Mouse (Mus musculus): Measurements from ENCODE around the gene Lmo4. TPM values are rescaled to one million over a fixed set of nuclear protein-coding genes. Genes with fewer than 3 reads are reported as not detected.
A peak's percentile ranks its signal among the peaks of the same experiment; 100 is the strongest.

The Lmo4 gene
- total and polyA plus RNA-seq, 3 experiments = 46.3 to 64.0 (median 57.6) TPM

DNA sequence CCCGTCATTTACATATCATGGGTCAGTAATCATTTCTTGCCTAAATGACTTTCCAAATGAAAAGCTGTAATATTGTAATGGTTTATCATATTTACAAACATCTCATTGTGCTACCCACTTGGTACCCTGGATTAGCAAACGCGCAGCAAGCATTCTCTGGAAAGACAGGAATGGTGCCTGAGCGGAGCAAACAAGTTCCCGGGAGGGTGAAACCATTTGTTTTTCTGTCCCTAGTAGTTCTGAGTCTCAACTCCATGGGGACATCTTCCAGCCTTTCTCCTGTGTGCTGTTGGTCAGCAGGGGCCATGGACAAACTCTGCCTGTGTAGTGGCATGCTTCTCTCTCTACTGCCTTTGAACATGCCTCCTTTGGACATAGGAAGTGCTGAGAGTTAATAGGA, 64.2 kb downstream of the Lmo4 start:
- dilution Hi-C loops (cut with MboI; ENCODE audit: extremely low pct_ligation_motif_present, extremely low pct_unique_long_range_greater_than_20kb, low sequenced_read_pairs) (no loop called here), in situ Hi-C loops (cut with MboI; ENCODE audit: low pct_ligation_motif_present, low pct_unique_long_range_greater_than_20kb, low sequenced_read_pairs) (no loop called here)
- no peak overlapping the region for H3K4me2 ChIP-seq (ENCODE audit: insufficient read depth, low read depth, poor library complexity, severe bottlenecking)
- H3K36me3 ChIP-seq (replicated peaks in 1 of 2; ENCODE audit: control insufficient read depth in 1 of 2, insufficient read depth in 1 of 2, low read length in 1 of 2) = no peaks in the 10 kb centered on the region
- no peak overlapping the region for H3K4me3 ChIP-seq (replicated peaks in 1 of 3; ENCODE audit: low read depth in 2 of 3, low read length in 2 of 3, poor library complexity in 1 of 3)
- no peaks in the 10 kb centered on the region for H3K27me3 ChIP-seq (replicated peaks)
- TF ChIP-seq MAZ (IDR thresholded peaks at IDR 0.05; ENCODE audit: low read depth, low read length) (no peak), MEF2A (IDR thresholded peaks at IDR 0.05; ENCODE audit: borderline replicate concordance, low read depth, low read length) (no peak), POLR2AphosphoS2 (IDR thresholded peaks at IDR 0.05; ENCODE audit: low read depth, low read length) (no peak), ELF1 (IDR thresholded peaks at IDR 0.05; ENCODE audit: low read depth, low read length) (no peak), CTCF (conservative IDR thresholded peaks at IDR 0.05 in 1 of 2, IDR thresholded peaks at IDR 0.05 in 1 of 2; ENCODE audit: low read depth in 2 of 2, low read length in 2 of 2) (no peak), CHD2 (IDR thresholded peaks at IDR 0.05; ENCODE audit: low read length) (no peak), ZNF384 (IDR thresholded peaks at IDR 0.05; ENCODE audit: low read depth, low read length) (no peak), PAX5 (IDR thresholded peaks at IDR 0.05; ENCODE audit: low read length) (no peak), EP300 (IDR thresholded peaks at IDR 0.05; ENCODE audit: low read length) (no peak), GABPA (IDR thresholded peaks at IDR 0.05; ENCODE audit: insufficient replicate concordance, low read depth, low read length) (no peak), NRF1 (IDR thresholded peaks at IDR 0.05; ENCODE audit: low read depth, low read length) (no peak), MAFK (IDR thresholded peaks at IDR 0.05; ENCODE audit: insufficient replicate concordance, low read length) (no peak)
- no peak overlapping the region for H3K27ac ChIP-seq (ENCODE audit: insufficient read depth, low read depth)
- no peaks in the 10 kb centered on the region for H3K9me3 ChIP-seq (replicated peaks; ENCODE audit: low read length)
- no peaks in the 10 kb centered on the region for H3K79me2 ChIP-seq (replicated peaks; ENCODE audit: control insufficient read depth, extremely low read depth, insufficient read depth, poor library complexity, severe bottlenecking)
- no peak overlapping the region for H3K9ac ChIP-seq (ENCODE audit: insufficient read depth, low read depth)
- no peak for DNase-seq (ENCODE audit: extremely low read depth)
- H3K4me1 ChIP-seq (ENCODE audit: control insufficient read depth in 1 of 2, insufficient read depth in 2 of 2) = peaks cover 11 to 32% of the 10 kb centered on the region in 2 experiments

DNA sequence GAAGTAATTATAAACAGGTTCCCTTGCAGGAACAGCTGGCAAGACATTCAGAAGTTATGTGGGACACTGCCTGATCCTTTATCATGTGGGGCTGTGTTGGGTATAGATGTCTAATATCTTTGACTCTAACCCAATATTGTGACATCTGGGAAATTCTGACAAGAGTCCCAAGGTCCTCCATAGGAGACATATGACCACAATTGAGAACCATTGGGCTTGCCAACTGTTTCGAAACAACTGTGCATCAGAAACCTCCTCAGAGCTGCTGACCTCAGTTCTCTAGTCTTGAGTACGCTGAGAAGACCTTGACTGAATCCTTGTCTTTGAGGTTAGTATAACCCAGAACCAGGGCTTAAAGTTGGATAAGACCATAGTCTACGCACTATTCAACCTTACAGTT, 66.4 kb downstream of the Lmo4 start:
- peaks cover 14 to 34% of the 10 kb centered on the region in 2 experiments for H3K4me1 ChIP-seq (ENCODE audit: control insufficient read depth in 1 of 2, insufficient read depth in 2 of 2)
- dilution Hi-C loops (cut with MboI; ENCODE audit: extremely low pct_ligation_motif_present, extremely low pct_unique_long_range_greater_than_20kb, low sequenced_read_pairs) = no loop called here
- in situ Hi-C loops (cut with MboI; ENCODE audit: low pct_ligation_motif_present, low pct_unique_long_range_greater_than_20kb, low sequenced_read_pairs) = no loop called here

More for the DNA sequence above, 66.4 kb downstream of the Lmo4 start:
- Histone ChIP-seq H3K9me3 (replicated peaks; ENCODE audit: low read length) (no peaks in the 10 kb centered on the region), H3K79me2 (replicated peaks; ENCODE audit: control insufficient read depth, extremely low read depth, insufficient read depth, poor library complexity, severe bottlenecking) (no peaks in the 10 kb centered on the region), H3K27me3 (replicated peaks) (no peaks in the 10 kb centered on the region), H3K36me3 (replicated peaks in 1 of 2; ENCODE audit: control insufficient read depth in 1 of 2, insufficient read depth in 1 of 2, low read length in 1 of 2) (no peaks in the 10 kb centered on the region), H3K9ac (ENCODE audit: insufficient read depth, low read depth) (no peak overlapping the region), H3K27ac (ENCODE audit: insufficient read depth, low read depth) (no peak overlapping the region), H3K4me2 (ENCODE audit: insufficient read depth, low read depth, poor library complexity, severe bottlenecking) (no peak overlapping the region), H3K4me3 (replicated peaks in 1 of 3; ENCODE audit: low read depth in 2 of 3, low read length in 2 of 3, poor library complexity in 1 of 3) (no peak overlapping the region)
- no peak for DNase-seq (ENCODE audit: extremely low read depth)
- TF ChIP-seq TCF12 (IDR thresholded peaks at IDR 0.05; ENCODE audit: low read depth, low read length) (peak; percentile 42; the same call in 1 of the 2 replicates), MAFK (IDR thresholded peaks at IDR 0.05; ENCODE audit: insufficient replicate concordance, low read length) (peak; percentile 56; the same call in 1 of the 2 replicates), GABPA (IDR thresholded peaks at IDR 0.05; ENCODE audit: insufficient replicate concordance, low read depth, low read length) (no peak), BHLHE40 (IDR thresholded peaks at IDR 0.05; ENCODE audit: low read depth, low read length) (peak; percentile 33; the same call in 1 of the 2 replicates), CTCF (conservative IDR thresholded peaks at IDR 0.05 in 1 of 2, IDR thresholded peaks at IDR 0.05 in 1 of 2; ENCODE audit: low read depth in 2 of 2, low read length in 2 of 2) (no peak), CHD1 (IDR thresholded peaks at IDR 0.05; ENCODE audit: low read depth, low read length) (no peak), POLR2A (IDR thresholded peaks at IDR 0.05; ENCODE audit: low read depth, low read length) (no peak), ZMIZ1 (IDR thresholded peaks at IDR 0.05; ENCODE audit: low read depth, low read length) (no peak), IRF4 (IDR thresholded peaks at IDR 0.05; ENCODE audit: low read depth, low read length) (peak; percentile 80; the same call in 1 of the 2 replicates), NRF1 (IDR thresholded peaks at IDR 0.05; ENCODE audit: low read depth, low read length) (no peak), JUND (conservative IDR thresholded peaks at IDR 0.05; ENCODE audit: low read depth, low read length) (no peak; the same call in 1 of the 2 replicates), JUN (IDR thresholded peaks at IDR 0.05; ENCODE audit: insufficient read depth, low read depth, low read length) (peak; percentile 42; the same call in 1 of the 2 replicates), EP300 (IDR thresholded peaks at IDR 0.05; ENCODE audit: low read length) (peak; percentile 63), ETS1 (conservative IDR thresholded peaks at IDR 0.05; ENCODE audit: low read depth, low read length) (no peak), CHD2 (IDR thresholded peaks at IDR 0.05; ENCODE audit: low read length) (no peak), PAX5 (IDR thresholded peaks at IDR 0.05; ENCODE audit: low read length) (no peak), SMC3 (IDR thresholded peaks at IDR 0.05; ENCODE audit: low read depth, low read length) (no peak), MYC (IDR thresholded peaks at IDR 0.05; ENCODE audit: low read depth, low read length) (0 out of 2 replicates have a peak, but pooled peaks have one; percentile 6), ZKSCAN1 (IDR thresholded peaks at IDR 0.05; ENCODE audit: borderline replicate concordance, low read depth, low read length) (no peak)

Data from CH12.LX (cell line).